Mouse (Mus musculus) spleen, adult 2 months (tissue): ENCODE measurements around the gene Dnaja4. TPM values are rescaled to one million over a fixed set of nuclear protein-coding genes. Genes with fewer than 3 reads are reported as not detected.

Source experiments
- DNase-seq, 2 experiments: peaks; one replicate each; pipeline versions ENCODE4 v3.0.0 to v3.0.0-alpha.2; 2012 to 2021; ENCODE audit warnings: low spot score in 2 of 2, low read depth in 1 of 2
- H3K27ac ChIP-seq: fragments of 200-500 bp; 2 replicates; pipeline ENCODE4 v1.5.1; 2012; ENCODE audit warnings: low read length, inconsistent platforms; ENCODE audit not compliant: insufficient read depth
- H3K27me3 ChIP-seq: fragments of 200-500 bp; 2 replicates; pipeline ENCODE4 v1.6.1; 2012; ENCODE audit warnings: mild to moderate bottlenecking, moderate library complexity, low read length, inconsistent platforms; ENCODE audit not compliant: control insufficient read depth, insufficient read depth
- H3K36me3 ChIP-seq: fragments of 200-500 bp; 2 replicates; pipeline ENCODE4 v1.6.1; 2012; ENCODE audit warnings: mild to moderate bottlenecking, low read length, inconsistent platforms; ENCODE audit not compliant: control insufficient read depth, insufficient read depth
- H3K4me1 ChIP-seq: fragments of 200-500 bp; 2 replicates; pipeline ENCODE4 v1.6.1; 2011; ENCODE audit warnings: inconsistent platforms; ENCODE audit not compliant: control insufficient read depth, insufficient read depth, insufficient read length
- H3K4me3 ChIP-seq: fragments of 200-500 bp; 2 replicates; pipeline ENCODE4 v1.5.1; 2011; ENCODE audit warnings: mild to moderate bottlenecking, inconsistent platforms; ENCODE audit not compliant: insufficient read depth, insufficient read length; ENCODE audit errors: extremely low read depth
- CTCF ChIP-seq: fragments of 200-500 bp; IDR thresholded peaks from 2 replicates; pipeline ENCODE4 v1.5.1; 2011; ENCODE audit warnings: mild to moderate bottlenecking, inconsistent platforms; ENCODE audit not compliant: insufficient read depth, insufficient read length, insufficient replicate concordance; ENCODE audit errors: extremely low read depth
- POLR2A ChIP-seq: fragments of 200-500 bp; IDR thresholded peaks from 2 replicates; pipeline ENCODE4 v1.6.1; 2011; ENCODE audit warnings: low read depth, low read length, inconsistent platforms
- WGBS: fragments of 180-500 bp; shearing (Covaris S2); methylation state at CpG from one replicate; pipeline ENCODE4 v1.1.7; 2018; 5-methylcytosine and 5-hydroxymethylcytosine counted together
- polyA plus RNA-seq: library from polyadenylated mRNA; depleted of rRNA; stranded (reverse); fragments of >200 nt; gene quantifications from 2 replicates; pipeline ENCODE4 v1.2.3, GENCODE M21; 2012

Dnaja4 gene
- polyA plus RNA-seq, 1 experiment, result 5.6 TPM

DNA sequence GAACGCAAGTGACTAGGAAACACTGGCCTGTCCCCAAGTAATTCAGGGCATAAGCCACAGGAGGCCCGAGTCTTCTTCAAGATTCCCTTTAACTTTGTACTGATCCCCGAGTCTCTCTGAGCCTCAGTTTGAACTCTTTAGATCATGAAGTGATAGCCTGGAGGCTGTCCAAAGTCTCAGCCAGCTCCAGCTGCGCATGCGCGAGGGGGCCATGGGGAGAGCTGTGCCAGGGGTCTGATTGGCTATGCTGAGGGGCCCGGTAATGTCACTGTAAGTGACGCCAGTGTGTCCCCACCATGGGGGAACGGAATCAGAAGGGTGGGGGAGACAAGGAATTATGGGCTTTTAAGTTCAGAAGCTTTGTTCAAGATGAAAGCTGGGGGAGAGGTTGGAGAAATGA lies 34.3 kb upstream of the Dnaja4 start:
- no peak for DNase-seq
- no peak for TF ChIP-seq POLR2A
- no peak for TF ChIP-seq CTCF
- no peaks in the 10 kb centered on the region for H3K27me3 ChIP-seq
- H3K4me1 ChIP-seq, result no peaks in the 10 kb centered on the region
- no peak overlapping the region for H3K4me3 ChIP-seq
- no peak overlapping the region for H3K27ac ChIP-seq
- 89% methylated on average over 9 of the region's 9 CpGs for WGBS
- no peaks in the 10 kb centered on the region for H3K36me3 ChIP-seq

DNA sequence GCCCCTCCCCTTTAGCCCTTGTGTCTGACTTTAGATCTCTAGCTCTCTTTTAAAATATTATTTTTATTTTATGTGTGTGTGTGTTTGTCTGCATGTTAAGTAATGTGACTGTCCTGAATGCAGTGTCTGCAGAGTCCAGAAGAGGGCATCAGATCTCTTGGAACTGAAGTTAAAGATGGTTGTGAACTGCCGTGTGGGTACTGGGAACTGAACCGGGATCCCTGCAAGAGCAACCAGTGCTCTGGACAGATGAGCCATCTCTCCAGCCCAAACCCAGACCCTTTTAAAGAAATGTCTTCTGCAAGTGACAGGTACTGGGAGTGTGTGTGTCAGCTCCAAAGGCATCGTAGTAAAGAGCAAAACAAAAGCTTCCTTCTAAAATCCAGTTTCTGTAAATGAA lies 32.6 kb upstream of the Dnaja4 start:
- TF ChIP-seq CTCF (no peak), POLR2A (no peak)
- Histone ChIP-seq H3K4me3 (no peak overlapping the region), H3K36me3 (no peaks in the 10 kb centered on the region), H3K27me3 (no peaks in the 10 kb centered on the region), H3K27ac (no peak overlapping the region), H3K4me1 (no peaks in the 10 kb centered on the region)
- 97% methylated on average over 3 of the region's 3 CpGs for WGBS
- DNase-seq, result no peak

DNA sequence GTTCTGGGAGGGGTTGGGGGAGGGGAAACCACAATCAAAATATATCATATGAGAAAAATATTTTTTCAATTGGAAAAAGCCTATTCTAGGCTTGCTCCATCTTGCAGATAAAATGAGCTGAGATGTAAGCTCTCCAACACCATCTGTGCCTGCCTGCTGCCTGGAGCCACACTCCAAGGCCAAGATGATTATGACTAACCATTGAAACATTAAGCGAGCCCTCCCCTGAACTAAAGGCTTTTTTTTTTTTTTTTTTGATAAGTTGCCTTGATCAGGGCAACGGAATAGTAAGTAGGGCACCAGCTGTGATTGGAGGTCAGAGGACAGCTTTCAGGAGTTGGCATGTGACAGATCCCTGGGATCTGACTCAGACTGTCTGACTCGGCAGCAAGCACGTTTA lies 30.2 kb upstream of the Dnaja4 start:
- no peaks in the 10 kb centered on the region for H3K27me3 ChIP-seq
- H3K4me3 ChIP-seq, result no peak overlapping the region
- H3K27ac ChIP-seq, result no peak overlapping the region
- WGBS, result 75% methylated on average over 4 of the region's 4 CpGs
- no peak for TF ChIP-seq CTCF
- no peak for TF ChIP-seq POLR2A
- H3K4me1 ChIP-seq, result no peaks in the 10 kb centered on the region
- no peaks in the 10 kb centered on the region for H3K36me3 ChIP-seq
- DNase-seq, result no peak

DNA sequence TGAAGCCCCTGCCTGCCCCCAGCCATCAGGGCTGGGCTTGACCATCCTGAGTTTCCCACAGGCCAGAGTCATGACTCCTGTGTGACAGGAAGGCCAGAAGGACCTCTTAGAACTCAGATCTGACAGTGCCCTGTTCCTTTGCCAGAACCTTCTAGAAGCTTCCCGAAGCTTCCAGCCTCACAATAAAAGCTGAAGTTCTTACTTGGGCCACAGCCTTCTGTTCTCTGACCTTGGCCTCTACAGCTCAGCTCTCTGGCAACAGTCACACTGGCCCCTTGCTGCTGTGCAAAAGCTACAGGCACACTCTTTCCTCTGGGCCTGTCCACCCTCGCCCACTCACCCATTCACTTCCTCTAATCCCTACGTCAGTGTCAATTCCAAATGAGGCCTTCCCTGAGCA lies 26.7 kb upstream of the Dnaja4 start:
- no peaks in the 10 kb centered on the region for H3K27me3 ChIP-seq
- no peaks in the 10 kb centered on the region for H3K4me1 ChIP-seq
- no peaks in the 10 kb centered on the region for H3K36me3 ChIP-seq
- no peak overlapping the region for H3K27ac ChIP-seq
- WGBS, result 82% methylated on average over 3 of the region's 3 CpGs
- no peak for DNase-seq
- TF ChIP-seq POLR2A, result no peak
- TF ChIP-seq CTCF, result no peak
- H3K4me3 ChIP-seq, result no peak overlapping the region

DNA sequence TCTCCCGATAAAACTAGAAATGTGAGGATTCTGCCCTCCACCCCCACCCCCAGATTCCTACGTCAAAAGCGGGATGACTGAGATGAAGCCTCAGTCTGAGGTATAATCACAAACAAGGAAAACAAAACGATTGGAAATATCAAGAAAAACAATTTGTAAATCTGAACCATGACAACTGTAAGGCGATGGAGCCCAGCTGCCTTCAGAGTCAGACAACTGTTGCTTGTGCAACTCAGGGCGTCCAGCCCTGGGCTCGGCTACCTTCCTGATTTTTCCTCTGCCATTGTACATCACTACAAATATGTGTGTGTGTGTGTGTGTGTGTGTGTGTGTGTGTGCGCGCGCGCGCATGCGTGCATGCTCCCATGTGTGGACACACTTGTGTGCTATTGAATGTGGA lies 24.8 kb upstream of the Dnaja4 start:
- no peak for DNase-seq
- Histone ChIP-seq H3K4me1 (no peaks in the 10 kb centered on the region), H3K4me3 (no peak overlapping the region), H3K27ac (no peak overlapping the region), H3K36me3 (no peaks in the 10 kb centered on the region), H3K27me3 (no peaks in the 10 kb centered on the region)
- WGBS, result 91% methylated on average over 13 of the region's 13 CpGs
- TF ChIP-seq CTCF (no peak), POLR2A (no peak)

DNA sequence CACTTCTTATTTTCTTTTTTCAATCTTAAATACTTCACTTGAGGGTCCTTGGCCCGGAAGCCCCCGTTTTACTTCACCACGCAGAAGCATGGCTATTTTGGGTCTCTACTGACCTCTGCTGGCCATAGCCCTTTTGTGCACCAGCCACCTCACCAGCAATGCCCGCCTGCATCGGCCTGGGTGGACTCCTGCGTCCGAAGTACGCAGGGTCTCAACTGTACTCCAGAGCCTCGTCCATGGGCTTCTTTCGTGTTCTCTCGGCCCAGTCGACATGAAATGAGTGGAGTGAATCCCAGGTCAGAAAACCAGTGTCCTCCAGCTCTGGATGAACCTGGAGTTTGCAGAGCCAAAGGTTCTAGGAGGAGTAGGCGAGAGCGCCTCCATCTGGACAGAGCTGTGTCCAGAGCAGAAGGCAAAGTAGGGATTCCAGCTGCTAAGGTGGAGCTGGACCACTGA lies 22.1 kb upstream of the Dnaja4 start:
- peak; percentile 81; the same call in 1 of the 2 replicates for TF ChIP-seq CTCF
- TF ChIP-seq POLR2A, result no peak
- no peaks in the 10 kb centered on the region for H3K27me3 ChIP-seq
- H3K36me3 ChIP-seq, result no peaks in the 10 kb centered on the region
- H3K4me3 ChIP-seq, result peak overlapping the region; percentile 12; the same call in 1 of the 2 replicates
- H3K27ac ChIP-seq, result no peak overlapping the region
- DNase-seq, result peak in 1 of 2 experiments; percentile 58
- no peaks in the 10 kb centered on the region for H3K4me1 ChIP-seq
- 6% methylated on average over 14 of the region's 14 CpGs for WGBS

DNA sequence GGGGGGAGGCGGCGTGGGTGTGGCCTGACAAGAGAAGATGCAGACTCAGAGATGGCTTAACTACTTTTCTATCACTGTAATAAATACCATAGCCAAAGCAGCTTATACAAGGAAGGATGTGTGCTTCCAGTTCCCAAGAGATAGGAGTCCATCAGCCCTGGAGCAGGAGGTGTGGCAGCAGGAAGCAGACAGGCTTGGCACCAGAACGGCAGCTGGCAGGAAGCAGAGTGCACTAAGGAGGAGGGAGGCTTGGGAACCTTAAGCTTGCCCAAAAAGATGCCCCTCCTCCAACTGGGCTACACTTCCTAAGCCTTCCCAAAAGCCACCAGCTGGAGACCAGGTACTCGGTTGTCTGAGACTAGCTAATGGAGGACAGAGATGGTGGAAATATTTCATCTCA lies 15.8 kb upstream of the Dnaja4 start:
- no peak overlapping the region for H3K4me3 ChIP-seq
- 74% methylated on average over 4 of the region's 4 CpGs for WGBS
- H3K27ac ChIP-seq, result no peak overlapping the region
- H3K4me1 ChIP-seq, result no peaks in the 10 kb centered on the region
- no peaks in the 10 kb centered on the region for H3K27me3 ChIP-seq
- TF ChIP-seq CTCF (no peak), POLR2A (no peak)
- no peak for DNase-seq
- H3K36me3 ChIP-seq, result no peaks in the 10 kb centered on the region
